Mouse (Mus musculus): ENCODE measurements at regions not wholly inside any gene's neighbourhood (a gene's known extent, or its start where the extent isn't known, plus 50 kb on each side); places are given as distances from the start of the nearest gene placed in this dataset.

GRCm38 (mm10) chr11:24689807-24690333 is 612.0 kb downstream of the Bcl11a start:
- H3K27me3 ChIP-seq (replicated peaks; ENCODE audit: control insufficient read depth, insufficient read depth, low read length), result no peaks in the 10 kb centered on the region
- H3K4me3 ChIP-seq (replicated peaks; ENCODE audit: low read length), result no peak overlapping the region
- H3K36me3 ChIP-seq (ENCODE audit: control insufficient read depth, insufficient read depth), result no peaks in the 10 kb centered on the region
- H3K4me2 ChIP-seq (ENCODE audit: low read length), result no peak overlapping the region
- H3K4me1 ChIP-seq (replicated peaks; ENCODE audit: control insufficient read depth, insufficient read depth, low read length), result peaks cover 13% of the 10 kb centered on the region
- H3K9ac ChIP-seq (replicated peaks; ENCODE audit: low read depth, low read length), result no peak overlapping the region
- 49% methylated on average over 7 of the region's 7 CpGs for WGBS
- ATAC-seq, result no peak
- H3K9me3 ChIP-seq (ENCODE audit: control insufficient read depth, low read length), result no peaks in the 10 kb centered on the region
- no peak overlapping the region for H3K27ac ChIP-seq (ENCODE audit: low read length)

- no peak overlapping the region for H3K4me3 ChIP-seq (replicated peaks; ENCODE audit: low read length)
- H3K9ac ChIP-seq (replicated peaks; ENCODE audit: low read depth, low read length), result no peak overlapping the region
- peak overlapping the region; percentile 81 for H3K27ac ChIP-seq (ENCODE audit: low read length)
- 50% methylated on average over 6 of the region's 6 CpGs for WGBS
- no peak overlapping the region for H3K4me2 ChIP-seq (ENCODE audit: low read length)
- H3K4me1 ChIP-seq (replicated peaks; ENCODE audit: control insufficient read depth, insufficient read depth, low read length), result peaks cover 20% of the 10 kb centered on the region
- peak; percentile 54 for ATAC-seq
- H3K9me3 ChIP-seq (ENCODE audit: control insufficient read depth, low read length), result no peaks in the 10 kb centered on the region
- H3K36me3 ChIP-seq (ENCODE audit: control insufficient read depth, insufficient read depth), result no peaks in the 10 kb centered on the region
- H3K27me3 ChIP-seq (replicated peaks; ENCODE audit: control insufficient read depth, insufficient read depth, low read length), result no peaks in the 10 kb centered on the region
These were observed 616.1 kb downstream of the Bcl11a start for GRCm38 (mm10) chr11:24693926-24694325.

GRCm38 (mm10) chr11:24695010-24695720 is 617.3 kb downstream of the Bcl11a start:
- ATAC-seq, result peak; percentile 56; the same call in 1 of the 2 replicates
- H3K9ac ChIP-seq (replicated peaks; ENCODE audit: low read depth, low read length), result no peak overlapping the region
- no peaks in the 10 kb centered on the region for H3K36me3 ChIP-seq (ENCODE audit: control insufficient read depth, insufficient read depth)
- H3K27me3 ChIP-seq (replicated peaks; ENCODE audit: control insufficient read depth, insufficient read depth, low read length), result no peaks in the 10 kb centered on the region
- H3K4me2 ChIP-seq (ENCODE audit: low read length), result no peak overlapping the region
- no peaks in the 10 kb centered on the region for H3K9me3 ChIP-seq (ENCODE audit: control insufficient read depth, low read length)
- H3K4me3 ChIP-seq (replicated peaks; ENCODE audit: low read length), result no peak overlapping the region
- H3K27ac ChIP-seq (ENCODE audit: low read length), result peak overlapping the region; percentile 81; the same call in 1 of the 2 replicates
- WGBS, result 17% methylated on average over 5 of the region's 5 CpGs
- H3K4me1 ChIP-seq (replicated peaks; ENCODE audit: control insufficient read depth, insufficient read depth, low read length), result peaks cover 22% of the 10 kb centered on the region

DNA sequence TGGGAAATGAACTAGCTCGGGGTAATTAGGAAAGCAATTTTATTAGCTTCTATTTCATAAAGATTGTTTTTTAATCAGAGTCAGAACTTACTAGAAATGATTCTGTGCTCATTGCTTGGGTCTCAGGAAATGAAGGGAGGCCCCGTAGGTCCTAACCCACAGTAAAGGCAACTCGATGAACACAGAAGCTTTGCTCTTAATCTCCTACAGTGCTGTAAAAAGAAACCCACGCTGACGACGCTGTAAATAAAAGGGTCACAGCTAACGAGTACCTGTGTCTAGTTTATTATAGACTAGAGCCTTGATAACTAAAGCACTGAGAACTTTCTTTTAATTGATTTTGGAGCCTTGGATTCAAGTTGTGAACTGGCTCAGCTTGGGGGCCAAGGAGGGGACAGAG is 618.7 kb downstream of the Bcl11a start:
- no peak overlapping the region for H3K4me2 ChIP-seq (ENCODE audit: low read length)
- H3K36me3 ChIP-seq (ENCODE audit: control insufficient read depth, insufficient read depth), result no peaks in the 10 kb centered on the region
- no peak overlapping the region for H3K27ac ChIP-seq (ENCODE audit: low read length)
- no peak overlapping the region for H3K9ac ChIP-seq (replicated peaks; ENCODE audit: low read depth, low read length)
- ATAC-seq, result no peak
- 11% methylated on average over 7 of the region's 7 CpGs for WGBS
- H3K4me1 ChIP-seq (replicated peaks; ENCODE audit: control insufficient read depth, insufficient read depth, low read length), result peaks cover 24% of the 10 kb centered on the region
- H3K4me3 ChIP-seq (replicated peaks; ENCODE audit: low read length), result no peak overlapping the region
- H3K27me3 ChIP-seq (replicated peaks; ENCODE audit: control insufficient read depth, insufficient read depth, low read length), result no peaks in the 10 kb centered on the region
- H3K9me3 ChIP-seq (ENCODE audit: control insufficient read depth, low read length), result no peaks in the 10 kb centered on the region

GRCm38 (mm10) chr11:24708790-24709189 is 630.9 kb downstream of the Bcl11a start:
- no peak overlapping the region for H3K4me3 ChIP-seq (replicated peaks; ENCODE audit: low read length)
- peak; percentile 62 for ATAC-seq
- no peaks in the 10 kb centered on the region for H3K36me3 ChIP-seq (ENCODE audit: control insufficient read depth, insufficient read depth)
- H3K9ac ChIP-seq (replicated peaks; ENCODE audit: low read depth, low read length), result no peak overlapping the region
- no peaks in the 10 kb centered on the region for H3K27me3 ChIP-seq (replicated peaks; ENCODE audit: control insufficient read depth, insufficient read depth, low read length)
- no peak overlapping the region for H3K27ac ChIP-seq (ENCODE audit: low read length)
- no peaks in the 10 kb centered on the region for H3K9me3 ChIP-seq (ENCODE audit: control insufficient read depth, low read length)
- 80% methylated on average over 3 of the region's 3 CpGs for WGBS
- no peaks in the 10 kb centered on the region; the same call in 1 of the 2 replicates for H3K4me1 ChIP-seq (replicated peaks; ENCODE audit: control insufficient read depth, insufficient read depth, low read length)
- H3K4me2 ChIP-seq (ENCODE audit: low read length), result no peak overlapping the region

GRCm38 (mm10) chr11:24716539-24717287 is 638.9 kb downstream of the Bcl11a start:
- Histone ChIP-seq H3K9me3 (ENCODE audit: control insufficient read depth, low read length) (no peaks in the 10 kb centered on the region), H3K4me3 (replicated peaks; ENCODE audit: low read length) (peak overlapping the region; percentile 22; the same call in 1 of the 2 replicates), H3K4me2 (ENCODE audit: low read length) (peak overlapping the region; percentile 50), H3K4me1 (replicated peaks; ENCODE audit: control insufficient read depth, insufficient read depth, low read length) (peaks cover 18% of the 10 kb centered on the region), H3K9ac (replicated peaks; ENCODE audit: low read depth, low read length) (peak overlapping the region; percentile 34; the same call in 1 of the 2 replicates), H3K27me3 (replicated peaks; ENCODE audit: control insufficient read depth, insufficient read depth, low read length) (no peaks in the 10 kb centered on the region), H3K27ac (ENCODE audit: low read length) (peak overlapping the region; percentile 82), H3K36me3 (ENCODE audit: control insufficient read depth, insufficient read depth) (no peaks in the 10 kb centered on the region)
- 23% methylated on average over 12 of the region's 12 CpGs for WGBS
- peak; percentile 72 for ATAC-seq

DNA sequence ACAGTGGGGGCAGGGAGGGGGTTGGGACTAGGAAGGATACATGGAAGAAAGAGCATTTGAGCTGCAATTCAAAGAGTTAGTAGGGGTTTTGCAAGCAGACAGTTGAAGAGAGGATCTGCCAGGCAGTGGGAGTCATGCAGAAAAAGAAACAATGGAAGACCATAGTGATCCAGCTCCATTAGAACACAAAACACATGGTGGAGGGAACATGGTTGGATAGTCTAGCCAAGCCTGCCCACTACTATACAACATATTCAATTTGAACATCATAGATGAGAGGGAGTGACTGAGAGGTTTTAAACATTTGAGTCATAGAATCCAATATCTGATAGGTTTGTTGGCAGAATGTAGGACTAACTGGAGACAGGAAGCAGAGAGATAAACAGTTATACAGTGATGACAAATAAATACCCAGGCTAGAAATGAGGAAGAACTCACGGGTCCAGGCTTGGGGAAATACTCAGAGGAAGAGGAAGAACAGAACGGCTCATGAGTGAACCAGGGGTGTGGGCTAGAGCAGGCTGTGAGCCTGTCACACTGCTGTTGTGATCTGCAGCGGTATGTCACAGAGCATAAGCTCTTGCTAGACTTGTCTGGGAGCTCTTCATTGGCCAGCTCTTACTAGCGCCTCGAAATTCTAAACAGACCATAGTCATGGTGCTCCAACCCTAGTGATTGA is 646.5 kb downstream of the Bcl11a start:
- peaks cover 12% of the 10 kb centered on the region for H3K4me1 ChIP-seq (replicated peaks; ENCODE audit: control insufficient read depth, insufficient read depth, low read length)
- H3K4me3 ChIP-seq (replicated peaks; ENCODE audit: low read length), result no peak overlapping the region
- no peaks in the 10 kb centered on the region for H3K36me3 ChIP-seq (ENCODE audit: control insufficient read depth, insufficient read depth)
- H3K27ac ChIP-seq (ENCODE audit: low read length), result no peak overlapping the region
- 86% methylated on average over 5 of the region's 5 CpGs for WGBS
- H3K9me3 ChIP-seq (ENCODE audit: control insufficient read depth, low read length), result no peaks in the 10 kb centered on the region
- no peak overlapping the region for H3K4me2 ChIP-seq (ENCODE audit: low read length)
- no peaks in the 10 kb centered on the region for H3K27me3 ChIP-seq (replicated peaks; ENCODE audit: control insufficient read depth, insufficient read depth, low read length)
- no peak for ATAC-seq
- H3K9ac ChIP-seq (replicated peaks; ENCODE audit: low read depth, low read length), result no peak overlapping the region

- H3K36me3 ChIP-seq (ENCODE audit: control insufficient read depth, insufficient read depth), result no peaks in the 10 kb centered on the region
- no peak for ATAC-seq
- H3K4me3 ChIP-seq (replicated peaks; ENCODE audit: low read length), result no peak overlapping the region
- no peaks in the 10 kb centered on the region for H3K9me3 ChIP-seq (ENCODE audit: control insufficient read depth, low read length)
- H3K9ac ChIP-seq (replicated peaks; ENCODE audit: low read depth, low read length), result no peak overlapping the region
- H3K4me1 ChIP-seq (replicated peaks; ENCODE audit: control insufficient read depth, insufficient read depth, low read length), result peaks cover 12% of the 10 kb centered on the region
- no peak overlapping the region for H3K4me2 ChIP-seq (ENCODE audit: low read length)
- no peaks in the 10 kb centered on the region for H3K27me3 ChIP-seq (replicated peaks; ENCODE audit: control insufficient read depth, insufficient read depth, low read length)
- WGBS, result 30% methylated on average over 3 of the region's 3 CpGs
- peak overlapping the region; percentile 6; the same call in 1 of the 2 replicates for H3K27ac ChIP-seq (ENCODE audit: low read length)
These were observed 648.5 kb downstream of the Bcl11a start for GRCm38 (mm10) chr11:24726331-24726730.

GRCm38 (mm10) chr11:24727404-24727803 is 649.5 kb downstream of the Bcl11a start:
- 3% methylated on average over 1 of the region's 1 CpGs for WGBS
- no peaks in the 10 kb centered on the region for H3K9me3 ChIP-seq (ENCODE audit: control insufficient read depth, low read length)

More at GRCm38 (mm10) chr11:24727404-24727803, 649.5 kb downstream of the Bcl11a start:
- H3K27me3 ChIP-seq (replicated peaks; ENCODE audit: control insufficient read depth, insufficient read depth, low read length), result no peaks in the 10 kb centered on the region
- no peak overlapping the region for H3K4me2 ChIP-seq (ENCODE audit: low read length)
- ATAC-seq, result peak; percentile 47
- H3K27ac ChIP-seq (ENCODE audit: low read length), result no peak overlapping the region
- H3K36me3 ChIP-seq (ENCODE audit: control insufficient read depth, insufficient read depth), result no peaks in the 10 kb centered on the region
- H3K4me1 ChIP-seq (replicated peaks; ENCODE audit: control insufficient read depth, insufficient read depth, low read length), result peaks cover 12% of the 10 kb centered on the region
- H3K9ac ChIP-seq (replicated peaks; ENCODE audit: low read depth, low read length), result no peak overlapping the region
- no peak overlapping the region for H3K4me3 ChIP-seq (replicated peaks; ENCODE audit: low read length)
